Mouse (Mus musculus) intestine, postnatal 0 days (tissue): ENCODE results near the gene Cyp4a12a. TPM values are rescaled to one million over a fixed set of nuclear protein-coding genes. Genes with fewer than 3 reads are reported as not detected.
A peak's percentile ranks its signal among the peaks of the same experiment; 100 is the strongest.
"Not testable (repeated sequence)": the region's sequence is repeated elsewhere in the genome, so short reads cannot be mapped to it uniquely, and the experiment has no call there.

Source experiments
- ATAC-seq: fragments of 200-750 bp; cut with Nextera tagmentation; 2 replicates; pipeline ENCODE4 v1.8.0; 2017; ENCODE audit warnings: mild to moderate bottlenecking, moderate TSS enrichment, moderate library complexity
- H3K27ac ChIP-seq: fragments of 300-500 bp; sonication (generic); 2 replicates; pipeline ENCODE4 v1.5.1; 2014; ENCODE audit warnings: mild to moderate bottlenecking, low read depth, low read length, moderate library complexity
- H3K27me3 ChIP-seq: fragments of 300-500 bp; sonication (generic); replicated peaks from 2 replicates; pipeline ENCODE4 v1.6.1; 2014; ENCODE audit warnings: low read length, mixed read lengths; ENCODE audit not compliant: control insufficient read depth, insufficient read depth
- H3K36me3 ChIP-seq: fragments of 300-500 bp; sonication (generic); 2 replicates; pipeline ENCODE4 v1.6.1; 2014; ENCODE audit warnings: mild to moderate bottlenecking, moderate library complexity; ENCODE audit not compliant: control insufficient read depth, insufficient read depth
- H3K4me1 ChIP-seq: fragments of 300-500 bp; sonication (generic); replicated peaks from 2 replicates; pipeline ENCODE4 v1.6.1; 2014; ENCODE audit warnings: antibody characterized with exemption, low read length, mixed read lengths; ENCODE audit not compliant: control insufficient read depth, insufficient read depth
- H3K4me2 ChIP-seq: fragments of 300-500 bp; sonication (generic); replicated peaks from 2 replicates; pipeline ENCODE4 v1.6.1; 2014; ENCODE audit warnings: low read depth, mild to moderate bottlenecking, moderate library complexity
- H3K4me3 ChIP-seq: fragments of 300-500 bp; sonication (generic); 2 replicates; pipeline ENCODE4 v1.5.1; 2014; ENCODE audit warnings: low read depth, low read length
- H3K9ac ChIP-seq: fragments of 300-500 bp; sonication (generic); 2 replicates; pipeline ENCODE4 v1.6.1; 2014; ENCODE audit warnings: mild to moderate bottlenecking, low read depth, low read length
- H3K9me3 ChIP-seq: fragments of 300-500 bp; sonication (generic); 2 replicates; pipeline ENCODE4 v1.6.1; 2016; ENCODE audit warnings: mixed run types; ENCODE audit not compliant: control insufficient read depth
- CTCF ChIP-seq: sonication (generic); IDR thresholded peaks from 2 replicates; pipeline ENCODE4 v1.5.1; 2016; ENCODE audit warnings: low read depth, mild to moderate bottlenecking, control low read depth, antibody characterized with exemption, moderate library complexity
- WGBS: fragments of 180-500 bp; shearing (Covaris S2); extraction: QIAGEN DNeasy Blood & Tissue Kit; methylation state at CpG from one replicate; pipeline ENCODE4 v1.1.7; 2014; 5-methylcytosine and 5-hydroxymethylcytosine counted together
- polyA plus RNA-seq: library from polyadenylated mRNA; unstranded; fragments of >200 nt; fragmentation: Nextera tagmentation; extraction: Ambion mirVana; gene quantifications from 2 replicates; pipeline ENCODE4 v1.2.1, GENCODE M21; 2015

Gene Cyp4a12a
- polyA plus RNA-seq = 0.52 and 0.58 TPM in 2 replicates

DNA sequence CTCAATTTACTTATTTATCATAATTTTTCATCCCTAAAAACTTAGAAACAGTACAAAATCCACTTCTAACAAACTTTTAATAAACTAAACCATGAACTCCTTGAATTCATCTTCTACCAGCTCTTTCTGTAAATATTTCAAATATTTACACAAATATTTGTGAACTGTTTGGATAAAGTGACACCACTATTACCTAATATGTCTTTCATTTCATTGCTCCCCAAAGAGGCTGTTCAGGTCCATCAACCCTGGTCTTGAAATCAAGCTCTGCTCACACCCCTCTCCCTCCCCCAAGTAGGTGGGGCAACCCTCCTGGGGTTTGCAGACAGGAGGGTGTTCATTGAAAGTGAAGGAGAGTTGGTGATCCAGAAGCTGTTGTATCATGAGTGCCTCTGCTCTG lies at the start of gene Cyp4a12a:
TSS of gene Cyp4a12a (plus strand) at position 301 of the 400 bp plus-strand sequence.
- not testable (repeated sequence) for H3K9me3 ChIP-seq, H3K27me3 ChIP-seq, ATAC-seq, H3K4me3 ChIP-seq, H3K27ac ChIP-seq, H3K4me1 ChIP-seq, H3K36me3 ChIP-seq, H3K4me2 ChIP-seq, H3K9ac ChIP-seq

DNA sequence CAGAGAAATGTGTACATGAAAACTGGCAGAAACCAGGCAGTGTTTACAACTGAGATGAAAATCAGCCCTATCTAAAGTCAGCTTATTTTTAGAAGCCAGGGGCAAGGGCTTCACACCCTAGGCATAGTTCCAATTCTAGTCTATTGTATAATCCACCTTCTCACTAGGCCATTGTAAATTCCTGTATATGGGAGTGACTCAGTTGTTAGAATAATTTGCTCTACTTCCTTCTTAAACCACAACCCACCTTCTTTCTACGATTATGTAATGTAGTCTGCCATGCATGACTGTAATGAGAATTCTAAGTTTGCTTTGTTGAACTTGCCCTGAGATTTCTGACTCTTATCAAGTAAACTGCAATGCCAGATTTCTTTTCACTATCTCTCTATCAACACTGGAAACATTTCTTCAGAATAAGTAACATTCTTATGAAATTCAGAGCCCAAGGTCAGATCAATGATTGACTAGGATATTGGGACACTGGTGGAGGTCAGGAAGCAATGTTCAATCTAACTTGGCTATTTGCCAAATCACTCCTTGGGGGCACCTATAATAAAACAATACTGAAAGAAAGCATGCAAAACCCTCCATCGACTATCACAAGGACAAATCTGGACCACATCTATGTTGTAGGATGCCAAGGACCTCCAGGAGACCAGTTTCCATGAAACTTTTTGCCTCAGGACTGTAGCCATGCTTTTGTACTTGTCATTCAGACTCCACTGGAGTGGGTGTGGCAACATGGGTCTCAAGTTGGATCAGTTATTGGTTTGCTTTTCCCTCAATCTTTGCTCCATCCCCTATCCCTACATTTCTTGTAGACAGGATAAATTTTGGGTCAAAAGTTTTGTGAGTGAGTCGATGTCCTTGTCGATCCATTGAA lies 33.9 kb upstream of the Cyp4a12a start:
- peak; percentile 95 for ATAC-seq
- not testable (repeated sequence) for H3K4me2 ChIP-seq, H3K27ac ChIP-seq, H3K4me3 ChIP-seq, H3K4me1 ChIP-seq, H3K9me3 ChIP-seq, H3K27me3 ChIP-seq, H3K9ac ChIP-seq, H3K36me3 ChIP-seq
- 67% methylated on average over 3 of the region's 4 CpGs for WGBS

- 48% methylated on average over 2 of the region's 3 CpGs for WGBS
- not testable (repeated sequence) for H3K4me1 ChIP-seq, H3K36me3 ChIP-seq, H3K4me2 ChIP-seq, H3K27ac ChIP-seq, H3K9me3 ChIP-seq, H3K9ac ChIP-seq, H3K27me3 ChIP-seq, H3K4me3 ChIP-seq
- peak; percentile 91 for ATAC-seq
Observed at GRCm38 (mm10) chr4:115278215-115278982, 20.4 kb upstream of the Cyp4a12a start.

- ATAC-seq = no peak
- Histone ChIP-seq H3K4me1 (no peaks in the 10 kb centered on the region), H3K4me3 (no peak overlapping the region), H3K27me3 (no peaks in the 10 kb centered on the region), H3K36me3 (no peaks in the 10 kb centered on the region), H3K9ac (no peak overlapping the region), H3K9me3 (no peaks in the 10 kb centered on the region), H3K4me2 (peak overlapping the region; percentile 58; the same call in 1 of the 2 replicates), H3K27ac (no peak overlapping the region)
- TF ChIP-seq CTCF = no peak
Observed at GRCm38 (mm10) chr4:115280342-115280741, 18.5 kb upstream of the Cyp4a12a start.

DNA sequence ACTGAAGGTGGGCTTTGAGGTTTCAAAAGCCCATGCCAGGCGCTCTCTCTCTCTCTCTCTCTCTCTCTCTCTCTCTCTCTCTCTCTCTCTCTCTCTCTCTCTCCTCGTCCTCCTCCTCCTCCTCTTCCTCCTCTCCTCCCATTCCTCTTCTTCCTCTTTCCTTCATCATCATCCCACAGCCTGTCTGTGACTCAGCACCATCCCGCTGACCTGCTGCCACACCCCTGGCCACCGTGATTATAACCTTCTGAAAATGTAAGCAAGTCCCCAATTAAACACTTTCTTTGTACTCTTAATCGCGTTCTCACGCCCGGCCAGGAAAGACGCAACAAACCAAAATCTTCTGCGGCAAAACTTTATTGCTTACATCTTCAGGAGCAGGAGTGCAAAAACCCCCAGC lies 18.1 kb upstream of the Cyp4a12a start:
- not testable (repeated sequence) for H3K4me1 ChIP-seq, H3K9ac ChIP-seq, H3K4me3 ChIP-seq, H3K27me3 ChIP-seq, H3K9me3 ChIP-seq, ATAC-seq, H3K27ac ChIP-seq, H3K36me3 ChIP-seq
- peak overlapping the region; percentile 58 for H3K4me2 ChIP-seq
- WGBS = 14% methylated on average over 10 of the region's 10 CpGs

- not testable (repeated sequence) for H3K36me3 ChIP-seq
Observed at GRCm38 (mm10) chr4:115281231-115281767, 17.5 kb upstream of the Cyp4a12a start.

DNA sequence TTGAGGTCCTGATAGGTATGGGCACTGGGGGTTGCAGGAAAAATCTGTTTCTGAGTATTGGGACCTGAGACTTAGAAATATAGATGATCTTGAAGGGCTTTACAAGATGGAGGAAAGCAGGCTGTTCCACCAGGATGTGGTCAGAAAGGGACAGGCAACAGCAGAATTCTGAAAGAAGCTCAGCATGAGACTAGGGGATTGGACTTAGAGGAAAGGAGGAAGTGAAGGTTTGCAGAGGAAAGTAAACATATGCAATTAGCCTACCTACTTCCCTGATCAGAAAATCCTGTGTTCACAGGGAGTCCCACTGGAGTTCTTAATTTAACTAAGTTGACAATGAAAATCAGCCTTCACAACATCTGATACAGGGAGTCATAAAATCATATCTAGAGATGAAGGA lies 26.9 kb downstream of the Cyp4a12a start:
- H3K4me2 ChIP-seq, H3K27ac ChIP-seq, H3K9me3 ChIP-seq, H3K27me3 ChIP-seq, H3K4me1 ChIP-seq, H3K36me3 ChIP-seq, ATAC-seq, H3K4me3 ChIP-seq, H3K9ac ChIP-seq: not testable (repeated sequence)

More at GRCm38 (mm10) chr4:115281231-115281767, 17.5 kb upstream of the Cyp4a12a start:
- H3K9me3 ChIP-seq, H3K27me3 ChIP-seq, H3K4me1 ChIP-seq, H3K4me3 ChIP-seq, H3K9ac ChIP-seq, H3K27ac ChIP-seq: not testable (repeated sequence)
- 18% methylated on average over 16 of the region's 23 CpGs for WGBS
- TF ChIP-seq CTCF = peak; percentile 53
- H3K4me2 ChIP-seq = peak overlapping the region; percentile 58
- peak; percentile 9; the same call in 1 of the 2 replicates for ATAC-seq

GRCm38 (mm10) chr4:115365624-115366023 lies 66.8 kb downstream of the Cyp4a12a start:
- not testable (repeated sequence) for H3K36me3 ChIP-seq, H3K27me3 ChIP-seq, H3K9ac ChIP-seq, H3K27ac ChIP-seq, H3K4me3 ChIP-seq, H3K4me2 ChIP-seq, H3K4me1 ChIP-seq, H3K9me3 ChIP-seq, ATAC-seq
- WGBS = 83% methylated on average over 3 of the region's 3 CpGs
